Mouse (Mus musculus): ENCODE data around the gene Inpp5f. TPM values are rescaled to one million over a fixed set of nuclear protein-coding genes. Genes with fewer than 3 reads are reported as not detected.
"Not testable (repeated sequence)": the region's sequence is repeated elsewhere in the genome, so short reads cannot be mapped to it uniquely, and the experiment has no call there.

Inpp5f gene
- polyA plus RNA-seq, 1 experiment from 2014 or later = 32.9 TPM

- Histone ChIP-seq H3K36me3 (replicated peaks) (peaks cover 72% of the 10 kb centered on the region), H3K27ac (replicated peaks) (no peak overlapping the region), H3K9me3 (peaks cover 31% of the 10 kb centered on the region), H3K27me3 (replicated peaks; ENCODE audit: low read depth, poor library complexity, severe bottlenecking) (no peaks in the 10 kb centered on the region), H3K4me1 (no peaks in the 10 kb centered on the region), H3K4me3 (peak overlapping the region; percentile 30; the same call in 1 of the 2 replicates)
- DNase-seq (ENCODE audit: low spot score) = no peak
- 77% methylated on average over 8 of the region's 8 CpGs for WGBS
Measured at GRCm38 (mm10) chr7:128689347-128689746, 78.2 kb downstream of the Inpp5f start.

DNA sequence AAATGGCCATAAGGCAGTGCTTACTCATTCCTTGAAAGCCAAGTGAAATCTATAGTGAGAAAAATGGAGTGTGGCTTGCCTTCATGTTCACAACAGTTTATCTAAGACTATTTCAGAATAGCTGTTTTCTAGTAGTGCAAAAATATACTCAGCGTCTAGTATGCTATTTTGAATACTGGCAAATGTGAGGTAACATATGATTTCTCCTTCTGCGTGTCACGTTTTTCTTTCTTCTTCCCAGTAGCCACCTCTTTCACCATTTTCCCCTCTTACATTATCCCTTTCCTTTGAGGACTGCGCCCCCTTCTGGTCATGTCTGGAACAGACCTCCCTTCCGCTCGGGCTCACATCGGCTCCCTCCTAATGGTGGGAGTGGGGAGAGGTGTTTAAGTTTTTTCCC is 78.9 kb downstream of the Inpp5f start:
- DNase-seq (ENCODE audit: low spot score) = peak; percentile 83
- Histone ChIP-seq H3K4me1 (no peaks in the 10 kb centered on the region), H3K27ac (replicated peaks) (no peak overlapping the region), H3K27me3 (replicated peaks; ENCODE audit: low read depth, poor library complexity, severe bottlenecking) (no peaks in the 10 kb centered on the region), H3K4me3 (peak overlapping the region; percentile 28; the same call in 1 of the 2 replicates), H3K9me3 (peaks cover 31% of the 10 kb centered on the region), H3K36me3 (replicated peaks) (peaks cover 72% of the 10 kb centered on the region)
- WGBS = 18% methylated on average over 7 of the region's 7 CpGs

DNA sequence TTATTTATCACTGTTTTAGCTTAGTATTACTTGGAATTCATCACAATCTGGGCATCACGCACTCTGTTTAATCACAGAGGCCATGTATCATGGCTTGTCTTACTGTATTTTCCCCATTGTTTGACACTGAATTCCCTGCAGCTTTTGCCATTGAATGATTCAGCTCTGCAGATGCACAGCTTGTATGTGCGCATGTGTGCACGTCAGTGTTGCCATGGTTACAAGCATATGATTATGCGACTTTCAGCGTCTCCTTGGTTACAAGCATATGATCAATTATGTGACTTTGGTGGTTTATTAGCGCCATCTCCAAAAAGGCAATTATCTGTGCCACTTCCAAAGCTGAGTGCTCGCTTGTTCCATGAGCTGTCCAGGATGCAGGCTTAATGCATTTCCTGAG is 79.7 kb downstream of the Inpp5f start:
- no peak overlapping the region for H3K4me3 ChIP-seq
- H3K27ac ChIP-seq (replicated peaks) = no peak overlapping the region
- no peaks in the 10 kb centered on the region for H3K4me1 ChIP-seq
- H3K36me3 ChIP-seq (replicated peaks) = peaks cover 72% of the 10 kb centered on the region
- DNase-seq (ENCODE audit: low spot score) = no peak
- H3K9me3 ChIP-seq = peaks cover 31% of the 10 kb centered on the region
- WGBS = 78% methylated on average over 7 of the region's 7 CpGs
- no peaks in the 10 kb centered on the region for H3K27me3 ChIP-seq (replicated peaks; ENCODE audit: low read depth, poor library complexity, severe bottlenecking)

- no peak for DNase-seq (ENCODE audit: low spot score)
- 93% methylated on average over 7 of the region's 7 CpGs for WGBS
- peaks cover 69% of the 10 kb centered on the region for H3K36me3 ChIP-seq (replicated peaks)
Measured at GRCm38 (mm10) chr7:128692163-128692562, 81.0 kb downstream of the Inpp5f start.

GRCm38 (mm10) chr7:128694848-128695247 is 83.7 kb downstream of the Inpp5f start:
- DNase-seq (ENCODE audit: low spot score) = no peak
- WGBS = 90% methylated on average over 10 of the region's 10 CpGs
- Histone ChIP-seq H3K9me3 (no peaks in the 10 kb centered on the region), H3K27me3 (replicated peaks; ENCODE audit: low read depth, poor library complexity, severe bottlenecking) (no peaks in the 10 kb centered on the region), H3K4me1 (no peaks in the 10 kb centered on the region), H3K36me3 (replicated peaks) (peaks cover 78% of the 10 kb centered on the region), H3K27ac (replicated peaks) (no peak overlapping the region), H3K4me3 (no peak overlapping the region)

More at GRCm38 (mm10) chr7:128692163-128692562, 81.0 kb downstream of the Inpp5f start:
- H3K27me3 ChIP-seq (replicated peaks; ENCODE audit: low read depth, poor library complexity, severe bottlenecking) = no peaks in the 10 kb centered on the region
- H3K9me3 ChIP-seq = peaks cover 17% of the 10 kb centered on the region
- no peak overlapping the region for H3K4me3 ChIP-seq
- no peak overlapping the region for H3K27ac ChIP-seq (replicated peaks)
- H3K4me1 ChIP-seq = no peaks in the 10 kb centered on the region

DNA sequence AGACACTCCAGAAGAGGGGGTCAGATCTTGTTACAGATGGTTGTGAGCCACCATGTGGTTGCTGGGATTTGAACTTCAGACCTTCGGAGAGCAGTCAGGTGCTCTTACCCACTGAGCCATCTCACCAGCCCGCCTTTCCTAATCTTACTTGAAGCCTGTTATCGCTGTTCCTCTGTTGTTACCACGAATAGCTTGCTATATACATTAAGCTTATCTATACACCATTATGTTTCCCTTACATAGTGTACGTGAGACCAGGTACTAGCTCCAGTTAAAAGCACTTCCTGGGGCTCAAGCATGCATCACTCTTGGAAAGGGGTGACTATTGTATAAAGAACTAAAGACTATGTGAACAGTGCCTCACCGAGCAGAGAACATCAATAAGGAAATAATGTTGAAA is 88.8 kb downstream of the Inpp5f start:
- WGBS = 94% methylated on average over 6 of the region's 6 CpGs
- DNase-seq (ENCODE audit: low spot score); H3K4me1 ChIP-seq; H3K9me3 ChIP-seq; H3K4me3 ChIP-seq; H3K27ac ChIP-seq (replicated peaks); H3K27me3 ChIP-seq (replicated peaks; ENCODE audit: low read depth, poor library complexity, severe bottlenecking): not testable (repeated sequence)
- peaks cover 96% of the 10 kb centered on the region for H3K36me3 ChIP-seq (replicated peaks)

- H3K27me3 ChIP-seq (replicated peaks; ENCODE audit: low read depth, poor library complexity, severe bottlenecking) = no peaks in the 10 kb centered on the region
- H3K4me1 ChIP-seq = no peaks in the 10 kb centered on the region
- peak; percentile 75 for DNase-seq (ENCODE audit: low spot score)
- H3K4me3 ChIP-seq = no peak overlapping the region
- WGBS = 27% methylated on average over 4 of the region's 4 CpGs
- H3K27ac ChIP-seq (replicated peaks) = no peak overlapping the region
- peaks cover 100% of the 10 kb centered on the region for H3K36me3 ChIP-seq (replicated peaks)
- H3K9me3 ChIP-seq = no peaks in the 10 kb centered on the region
Measured at GRCm38 (mm10) chr7:128705735-128706134, 94.6 kb downstream of the Inpp5f start.

GRCm38 (mm10) chr7:128717991-128718390 is 106.9 kb downstream of the Inpp5f start:
- no peaks in the 10 kb centered on the region for H3K4me1 ChIP-seq
- 78% methylated on average over 4 of the region's 4 CpGs for whole genome bisulfite sequencing
- H3K4me3 ChIP-seq = no peak overlapping the region
- H3K27me3 ChIP-seq (replicated peaks; ENCODE audit: low read depth, poor library complexity, severe bottlenecking) = no peaks in the 10 kb centered on the region
- DNase-seq (ENCODE audit: low spot score) = no peak
- H3K27ac ChIP-seq (replicated peaks) = no peak overlapping the region
- peaks cover 100% of the 10 kb centered on the region for H3K36me3 ChIP-seq (replicated peaks)
- H3K9me3 ChIP-seq = no peaks in the 10 kb centered on the region

GRCm38 (mm10) chr7:128724761-128725160 is 113.6 kb downstream of the Inpp5f start:
- WGBS = 48% methylated on average over 4 of the region's 4 CpGs
- Histone ChIP-seq H3K4me3 (no peak overlapping the region), H3K9me3 (no peaks in the 10 kb centered on the region), H3K36me3 (replicated peaks) (peaks cover 57% of the 10 kb centered on the region), H3K27ac (replicated peaks) (no peak overlapping the region), H3K27me3 (replicated peaks; ENCODE audit: low read depth, poor library complexity, severe bottlenecking) (no peaks in the 10 kb centered on the region), H3K4me1 (peaks cover 16% of the 10 kb centered on the region; the same call in 1 of the 2 replicates)
- peak; percentile 55 for DNase-seq (ENCODE audit: low spot score)

DNA sequence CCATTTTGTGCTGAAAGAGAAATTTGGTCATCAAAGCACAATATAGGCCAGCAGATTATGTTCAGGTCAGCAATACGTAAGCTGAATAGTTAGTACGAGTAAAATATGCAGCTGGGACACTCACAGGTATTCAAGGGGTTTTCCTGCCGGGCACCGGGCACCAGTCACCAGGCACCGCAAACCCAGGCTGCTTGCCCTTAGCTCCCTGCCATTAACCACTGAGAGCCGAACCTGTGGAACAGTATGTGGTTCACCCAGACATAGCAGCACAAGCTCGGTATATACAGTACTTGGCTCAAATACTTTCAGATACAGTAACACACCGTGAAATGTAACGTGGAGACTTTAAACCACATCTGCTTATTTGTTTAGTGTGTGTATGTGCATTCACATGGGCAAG is 114.1 kb downstream of the Inpp5f start:
- Histone ChIP-seq H3K4me3 (no peak overlapping the region), H3K27ac (replicated peaks) (no peak overlapping the region), H3K4me1 (peaks cover 16% of the 10 kb centered on the region; the same call in 1 of the 2 replicates), H3K36me3 (replicated peaks) (peaks cover 52% of the 10 kb centered on the region), H3K9me3 (no peaks in the 10 kb centered on the region), H3K27me3 (replicated peaks; ENCODE audit: low read depth, poor library complexity, severe bottlenecking) (no peaks in the 10 kb centered on the region)
- WGBS = 86% methylated on average over 9 of the region's 9 CpGs
- DNase-seq (ENCODE audit: low spot score) = no peak

GRCm38 (mm10) chr7:128726999-128727398 is 115.9 kb downstream of the Inpp5f start:
- Histone ChIP-seq H3K9me3 (no peaks in the 10 kb centered on the region), H3K4me3 (no peak overlapping the region), H3K36me3 (replicated peaks) (peaks cover 34% of the 10 kb centered on the region), H3K4me1 (peaks cover 16% of the 10 kb centered on the region; the same call in 1 of the 2 replicates), H3K27me3 (replicated peaks; ENCODE audit: low read depth, poor library complexity, severe bottlenecking) (no peaks in the 10 kb centered on the region), H3K27ac (replicated peaks) (no peak overlapping the region)
- no peak for DNase-seq (ENCODE audit: low spot score)
- whole genome bisulfite sequencing = 52% methylated on average over 10 of the region's 10 CpGs

DNA sequence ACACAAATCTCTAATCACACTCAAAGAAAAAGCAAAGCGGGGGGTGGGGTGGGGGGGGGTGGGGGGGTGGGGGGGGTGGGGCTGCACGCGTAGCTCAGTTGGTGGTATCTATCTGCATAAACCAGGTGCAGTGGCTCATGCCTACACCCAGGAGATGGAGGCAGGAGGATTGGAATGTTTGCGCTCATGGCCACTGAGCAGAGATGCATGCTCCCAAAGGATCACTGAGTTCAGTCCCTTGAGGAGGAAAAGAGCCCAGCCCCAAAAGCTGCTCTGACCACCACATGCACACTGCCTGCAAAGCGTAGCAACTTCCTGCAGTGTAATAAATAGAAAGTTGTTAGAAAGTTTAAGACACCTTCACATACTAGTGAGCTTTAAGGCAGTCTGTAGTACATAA is 116.6 kb downstream of the Inpp5f start:
- peaks cover 27% of the 10 kb centered on the region for H3K36me3 ChIP-seq (replicated peaks)
- no peaks in the 10 kb centered on the region for H3K27me3 ChIP-seq (replicated peaks; ENCODE audit: low read depth, poor library complexity, severe bottlenecking)
- WGBS = 54% methylated on average over 5 of the region's 5 CpGs
- peaks cover 16% of the 10 kb centered on the region; the same call in 1 of the 2 replicates for H3K4me1 ChIP-seq
- no peaks in the 10 kb centered on the region for H3K9me3 ChIP-seq
- no peak overlapping the region for H3K4me3 ChIP-seq
- no peak for DNase-seq (ENCODE audit: low spot score)
- H3K27ac ChIP-seq (replicated peaks) = no peak overlapping the region

DNA sequence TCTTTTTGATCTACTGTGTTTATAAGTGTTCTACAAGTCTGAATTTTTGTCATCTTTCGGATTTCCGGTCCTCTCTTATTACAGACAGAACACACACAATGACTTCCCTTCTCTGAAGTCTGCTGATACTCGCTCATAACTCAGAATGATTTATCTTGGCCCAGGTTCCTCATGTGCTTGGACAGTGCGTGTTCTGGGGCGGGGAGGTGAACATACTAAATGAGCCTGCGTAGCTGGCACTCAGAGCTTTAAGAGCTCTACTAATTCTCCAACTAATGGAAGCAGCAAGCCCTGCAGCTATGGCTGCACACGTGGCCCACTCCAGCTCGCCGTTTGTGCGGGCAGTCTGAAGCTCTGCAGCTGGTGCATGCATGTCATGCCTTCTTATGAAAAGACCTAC is 117.6 kb downstream of the Inpp5f start:
- H3K27ac ChIP-seq (replicated peaks) = no peak overlapping the region
- 92% methylated on average over 10 of the region's 10 CpGs for WGBS
- H3K27me3 ChIP-seq (replicated peaks; ENCODE audit: low read depth, poor library complexity, severe bottlenecking) = no peaks in the 10 kb centered on the region
- no peaks in the 10 kb centered on the region for H3K9me3 ChIP-seq
- peaks cover 17% of the 10 kb centered on the region for H3K36me3 ChIP-seq (replicated peaks)
- H3K4me3 ChIP-seq = no peak overlapping the region
- no peak for DNase-seq (ENCODE audit: low spot score)
- peaks cover 16% of the 10 kb centered on the region; the same call in 1 of the 2 replicates for H3K4me1 ChIP-seq

All from embryonic facial prominence, embryonic 10.5 days (tissue).